Mouse (Mus musculus) myocyte (in vitro differentiated cells): ENCODE results near the gene Top2a.

ENCODE experiments used
- CEBPB ChIP-seq: IDR thresholded peaks from 2 replicates; pipeline ENCODE4 v1.6.1; 2011; ENCODE audit warnings: mild to moderate bottlenecking, moderate library complexity; ENCODE audit not compliant: poor library complexity, insufficient read depth, severe bottlenecking
- E2F4 ChIP-seq: IDR thresholded peaks from one replicate; pipeline ENCODE4 v1.6.1; 2011; ENCODE audit warnings: mild to moderate bottlenecking, control low read depth, moderate library complexity; ENCODE audit not compliant: insufficient read depth
- MAX ChIP-seq: IDR thresholded peaks from one replicate; pipeline ENCODE4 v1.6.1; 2011; ENCODE audit warnings: low read depth, mild to moderate bottlenecking, control low read depth
- MYOD1 ChIP-seq, 3 experiments: IDR thresholded peaks; one replicate each; pipeline ENCODE4 v1.6.1; 2011; ENCODE audit warnings: control low read depth in 2 of 3, low read depth in 2 of 3, mild to moderate bottlenecking in 2 of 3, moderate library complexity in 1 of 3; ENCODE audit not compliant: insufficient read length in 2 of 3, control insufficient read depth in 1 of 3
- MYOG ChIP-seq, 3 experiments: IDR thresholded peaks; one replicate each; pipeline ENCODE4 v1.6.1; 2011; ENCODE audit warnings: control low read depth in 2 of 3, low read depth in 2 of 3, mild to moderate bottlenecking in 2 of 3; ENCODE audit not compliant: insufficient read length in 2 of 3, control insufficient read depth in 1 of 3, insufficient read depth in 1 of 3
- POLR2A ChIP-seq: IDR thresholded peaks from one replicate; pipeline ENCODE4 v1.6.1; 2011; ENCODE audit warnings: low read depth, mild to moderate bottlenecking, control low read depth, moderate library complexity; ENCODE audit not compliant: insufficient read length
- POLR2AphosphoS2 ChIP-seq: IDR thresholded peaks from one replicate; pipeline ENCODE4 v1.6.1; 2011; ENCODE audit warnings: low read depth, control low read depth; ENCODE audit not compliant: insufficient read length
- REST ChIP-seq: IDR thresholded peaks from one replicate; pipeline ENCODE4 v1.6.1; 2011; ENCODE audit warnings: mild to moderate bottlenecking, control low read depth, moderate library complexity; ENCODE audit not compliant: insufficient read depth, insufficient read length
- SRF ChIP-seq: IDR thresholded peaks from one replicate; pipeline ENCODE4 v1.6.1; 2011; ENCODE audit warnings: low read depth; ENCODE audit not compliant: control insufficient read depth, insufficient read length
- TCF12 ChIP-seq: IDR thresholded peaks from one replicate; pipeline ENCODE4 v1.6.1; 2011; ENCODE audit warnings: mild to moderate bottlenecking, control low read depth; ENCODE audit not compliant: poor library complexity, insufficient read depth, severe bottlenecking
- TCF3 ChIP-seq: IDR thresholded peaks from one replicate; pipeline ENCODE4 v1.6.1; 2011; ENCODE audit warnings: low read depth, control low read depth; ENCODE audit not compliant: insufficient read length
- USF1 ChIP-seq: IDR thresholded peaks from one replicate; pipeline ENCODE4 v1.6.1; 2011; ENCODE audit warnings: low read depth, mild to moderate bottlenecking, control low read depth, moderate library complexity

DNA sequence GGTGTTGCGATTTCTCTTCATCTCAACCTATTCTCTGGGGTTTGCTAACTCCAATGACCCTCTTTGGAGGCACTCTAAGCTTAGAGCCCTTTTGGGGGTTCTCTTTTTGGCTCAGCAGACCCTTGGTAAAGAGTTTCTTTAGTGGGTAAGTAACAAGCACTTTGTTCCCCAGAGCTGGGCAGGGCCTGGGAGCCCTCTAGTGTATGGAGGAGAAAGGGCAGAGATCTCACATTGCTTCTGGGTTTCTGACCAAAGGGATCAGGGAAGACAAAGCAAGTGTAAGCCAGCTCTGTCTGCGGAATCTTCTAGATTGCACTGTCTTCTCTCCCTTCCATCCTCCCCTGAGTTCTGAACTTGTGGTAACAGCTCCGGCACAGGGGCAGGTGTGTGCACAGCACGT lies 11.4 kb upstream of the Top2a start:
- no peak for TF ChIP-seq POLR2A
- no peak for TF ChIP-seq MAX
- TF ChIP-seq TCF3: no peak
- no peak for TF ChIP-seq E2F4
- no peak for TF ChIP-seq POLR2AphosphoS2
- TF ChIP-seq USF1: no peak
- no peak for TF ChIP-seq SRF
- TF ChIP-seq MYOD1 (IDR thresholded peaks at IDR 0.05; ENCODE audit: control insufficient read depth in 1 of 3, insufficient read length in 2 of 3, low read depth in 2 of 3): no peak
- TF ChIP-seq MYOG (IDR thresholded peaks at IDR 0.05; ENCODE audit: control insufficient read depth in 1 of 3, insufficient read depth in 1 of 3, insufficient read length in 2 of 3, low read depth in 2 of 3): no peak
- TF ChIP-seq TCF12: no peak
- no peak for TF ChIP-seq CEBPB
- no peak for TF ChIP-seq REST
